Mouse (Mus musculus) lung, adult 2 months (tissue): ENCODE data around the gene Dock9.

Experiments
- CTCF ChIP-seq: fragments of 200-500 bp; IDR thresholded peaks from 2 replicates; pipeline ENCODE4 v1.5.1; 2011; ENCODE audit warnings: mild to moderate bottlenecking, low read length, control low read depth; ENCODE audit not compliant: insufficient read depth
- POLR2A ChIP-seq: fragments of 200-500 bp; IDR thresholded peaks from 2 replicates; pipeline ENCODE4 v1.6.1; 2011; ENCODE audit warnings: low read depth, mild to moderate bottlenecking, control low read depth, low read length, borderline replicate concordance; ENCODE audit errors: extremely low read depth

- no peak for TF ChIP-seq CTCF
- TF ChIP-seq POLR2A = no peak
Observed at GRCm38 (mm10) chr14:121565930-121566329, 231.7 kb downstream of the Dock9 start.
